Mouse (Mus musculus) WW6 (cell line): ENCODE data around the gene Col12a1.

Experiments
- DNase-seq: peaks from one replicate; pipeline ENCODE4 v3.0.0-alpha.2; 2013; ENCODE audit warnings: low read depth, low spot score

Gene Col12a1

DNA sequence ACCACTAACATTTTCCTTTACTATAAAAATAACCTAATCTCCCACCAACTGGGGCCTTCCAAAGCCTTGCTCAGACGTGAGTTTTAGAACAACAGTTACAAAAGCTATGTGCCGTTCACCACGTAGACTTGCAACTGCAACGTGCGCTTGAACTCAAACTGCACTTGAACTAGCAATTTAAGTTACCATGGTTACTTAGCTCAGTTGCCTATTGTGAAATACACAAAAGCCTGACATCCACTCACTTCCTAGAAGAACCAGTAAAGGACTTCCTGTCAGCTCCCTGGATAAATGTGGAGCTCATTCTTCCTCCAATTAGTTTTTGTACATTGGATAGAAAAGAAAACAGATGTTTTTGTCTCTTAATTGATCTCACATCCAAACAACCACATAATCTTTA lies 112.9 kb downstream of the Col12a1 start:
- DNase-seq: no peak

DNA sequence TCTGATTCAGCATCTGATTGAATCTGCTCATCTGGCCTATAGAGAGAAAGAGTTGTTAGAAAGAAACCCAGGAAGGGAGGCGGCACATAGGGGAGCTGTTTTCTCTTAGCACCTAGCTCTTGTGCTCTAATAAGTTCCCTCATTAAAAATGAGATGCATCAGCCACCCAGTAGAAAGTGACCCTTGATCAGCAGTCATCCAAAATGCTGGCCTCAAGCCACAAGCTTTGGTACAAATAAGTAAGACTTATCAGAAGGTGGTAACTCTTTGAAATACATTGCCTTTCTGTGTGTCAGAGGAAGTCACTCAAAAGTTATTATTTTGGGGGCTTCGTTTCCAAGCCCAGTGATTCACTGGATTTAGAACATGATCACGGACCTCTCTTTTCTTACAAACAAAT lies 114.1 kb downstream of the Col12a1 start:
- DNase-seq: no peak

DNA sequence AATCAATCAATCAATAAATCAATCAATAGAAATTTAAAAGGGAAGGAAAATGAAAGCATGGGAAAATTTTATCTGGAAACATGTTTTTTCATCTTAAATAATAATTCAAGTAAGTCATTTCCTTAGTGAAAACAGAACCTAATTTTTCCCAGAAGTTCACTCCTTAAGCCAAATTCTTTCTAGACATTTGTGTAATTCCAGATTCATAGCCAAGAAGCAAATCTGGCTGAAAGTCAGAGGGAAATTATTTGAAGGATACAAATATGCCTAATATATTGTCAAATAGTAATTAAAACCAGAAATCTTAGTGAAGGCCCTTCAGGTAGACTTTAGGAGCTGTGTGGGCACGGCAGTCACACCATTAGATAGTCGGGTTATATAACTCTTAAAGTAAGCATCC lies 115.2 kb downstream of the Col12a1 start:
- DNase-seq: no peak

DNA sequence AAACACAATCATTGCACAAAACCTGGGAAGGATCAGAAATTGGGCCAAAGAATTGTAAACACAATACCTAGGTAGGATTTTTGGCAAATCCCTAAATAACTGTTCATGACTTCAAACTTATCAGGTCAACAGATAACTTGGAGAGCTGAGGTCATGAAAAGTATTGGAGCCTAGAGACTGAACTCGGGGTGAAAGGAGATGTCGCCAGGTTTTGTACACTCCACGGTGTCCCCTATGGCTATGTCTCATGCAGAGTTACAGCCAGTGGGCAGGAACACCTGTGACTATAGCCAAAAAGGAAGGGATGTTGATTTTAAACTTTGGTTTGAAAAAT lies 118.4 kb downstream of the Col12a1 start:
- no peak for DNase-seq

DNA sequence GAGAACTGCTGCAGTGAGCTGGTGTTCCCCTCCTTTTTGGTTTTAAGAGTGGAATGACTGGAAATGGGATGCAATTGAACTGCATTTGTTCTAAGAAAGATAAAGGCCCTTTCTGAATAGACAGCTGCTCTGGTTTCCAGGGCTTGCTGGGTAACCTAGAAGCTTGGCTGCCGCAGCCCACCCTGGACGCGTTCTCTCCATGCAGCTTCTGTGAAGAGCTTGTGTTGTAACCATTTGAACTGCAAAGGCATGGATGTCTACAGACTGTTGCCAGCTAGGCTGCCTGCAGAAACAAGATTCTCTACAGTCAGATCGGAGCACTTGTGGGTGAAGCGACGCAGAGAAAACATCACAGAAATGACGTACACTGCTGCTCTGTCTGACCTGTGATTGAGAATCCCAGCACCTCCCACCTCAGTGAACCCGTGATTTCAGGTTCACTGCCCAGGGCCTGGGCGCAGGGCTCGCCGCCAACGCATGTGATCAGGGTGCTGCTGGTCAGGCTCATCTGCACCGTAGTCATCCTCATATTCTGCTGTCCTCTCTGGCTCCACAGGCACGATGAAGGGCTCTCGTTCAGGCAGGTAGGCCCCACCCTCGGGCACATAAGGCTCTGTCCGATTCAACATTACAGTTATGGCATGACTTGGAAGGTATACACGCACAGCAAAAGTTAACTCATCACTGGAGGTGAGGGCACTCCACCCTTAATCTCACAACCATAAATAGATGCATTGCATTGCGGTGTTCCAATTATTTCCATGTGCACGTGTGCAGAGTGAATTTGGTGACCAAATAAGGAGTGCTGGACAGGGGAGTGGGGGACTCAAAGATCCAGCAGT lies 119.0 kb downstream of the Col12a1 start:
- DNase-seq: no peak

DNA sequence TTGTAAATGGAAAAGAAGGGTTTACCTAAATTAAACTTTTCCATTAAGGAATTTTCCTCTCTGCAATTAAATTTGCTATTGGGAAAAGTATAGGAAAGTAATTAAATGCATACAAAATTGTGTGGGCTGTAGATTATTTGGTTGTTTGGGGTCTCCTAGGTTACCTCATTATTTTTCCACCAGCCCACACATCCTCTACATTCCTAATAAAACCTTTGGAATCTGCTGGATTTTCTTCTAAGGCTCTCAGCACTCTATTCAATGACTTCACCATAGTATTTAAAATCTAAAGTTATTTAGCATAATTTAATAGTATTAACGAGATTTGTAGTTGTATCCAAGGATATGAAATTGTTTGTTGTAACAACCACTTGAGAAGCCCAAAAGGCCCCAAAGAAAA lies 120.1 kb downstream of the Col12a1 start:
- no peak for DNase-seq

DNA sequence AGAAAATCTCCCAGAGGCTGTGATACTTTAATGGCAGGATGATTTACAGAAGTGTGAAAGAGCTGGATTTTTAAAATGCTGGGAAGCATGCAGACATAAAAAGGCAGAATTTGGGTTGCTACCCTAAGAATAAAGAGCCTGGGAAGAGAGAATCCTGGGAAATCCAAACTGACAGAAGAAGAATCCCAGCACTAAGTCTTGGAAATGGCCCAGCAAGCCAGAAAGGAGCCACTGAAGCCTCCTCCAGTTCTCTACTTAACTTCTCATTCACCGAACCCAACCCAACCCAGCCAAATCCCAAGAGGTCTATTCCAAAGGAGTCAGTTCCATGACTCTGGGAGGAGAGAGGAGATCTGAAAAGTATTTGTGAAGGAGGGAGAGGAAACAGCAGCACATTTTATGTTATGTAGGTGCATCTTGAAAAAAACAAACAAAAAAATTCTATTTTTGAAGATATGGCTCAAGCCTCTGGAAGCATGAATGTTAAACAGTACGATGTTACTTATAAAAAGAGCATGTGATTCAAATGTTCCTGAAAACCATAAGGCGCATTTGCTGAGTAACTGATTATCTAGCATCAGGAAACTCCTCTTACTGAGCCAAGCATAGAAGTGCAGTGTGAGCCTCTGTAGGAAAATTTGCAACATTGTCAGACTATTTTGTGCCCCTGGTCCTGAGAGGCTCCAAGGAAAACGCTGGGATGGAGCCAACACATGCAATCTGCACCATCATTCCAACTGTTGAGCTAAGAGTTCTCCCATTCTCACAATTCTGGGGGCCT lies 132.0 kb downstream of the Col12a1 start:
- DNase-seq: no peak

DNA sequence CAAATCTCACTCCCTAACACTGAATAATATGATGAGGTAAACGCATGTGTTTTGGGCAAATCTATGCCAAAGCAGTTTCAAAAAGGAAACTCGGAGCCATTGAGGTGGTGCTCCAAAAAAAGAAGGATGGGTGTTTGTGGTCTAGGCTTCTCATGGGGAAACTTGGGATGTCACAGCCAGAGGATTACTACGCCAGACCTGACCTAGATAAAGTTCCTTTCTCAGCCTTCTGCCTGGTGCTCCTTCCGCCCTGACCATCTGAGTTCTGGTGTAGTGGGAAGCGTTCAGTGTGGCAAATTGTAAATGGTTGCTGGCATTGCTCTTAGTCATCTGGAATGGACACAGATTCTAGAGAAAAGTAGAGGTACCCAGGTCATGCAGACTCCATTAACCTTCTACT lies 151.8 kb downstream of the Col12a1 start:
- DNase-seq: no peak

DNA sequence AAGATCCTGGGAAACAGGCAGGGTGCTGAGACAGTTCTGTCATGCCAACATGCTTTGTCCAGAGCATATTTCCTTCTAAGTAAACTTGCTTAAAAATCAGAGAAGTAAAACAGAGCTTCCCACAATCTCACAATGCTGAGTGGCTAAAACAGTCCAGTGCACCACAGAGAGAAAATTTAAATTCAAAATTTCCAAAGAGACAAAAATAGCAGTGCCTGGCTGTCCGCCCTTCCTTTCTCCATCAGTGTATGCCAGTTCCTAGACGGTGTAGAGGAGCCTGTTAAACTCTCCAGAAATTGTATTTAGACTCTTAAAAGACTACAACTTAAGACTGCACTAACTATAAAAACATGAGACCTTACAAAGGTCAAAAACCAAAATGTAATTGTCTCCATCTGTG lies 165.3 kb downstream of the Col12a1 start:
- DNase-seq: no peak
